Mouse (Mus musculus) neutrophil, adult 5-6 weeks (primary cell): ENCODE data around the gene Azi2. TPM values are rescaled to one million over a fixed set of nuclear protein-coding genes. Genes with fewer than 3 reads are reported as not detected.

Experiments
- ATAC-seq: fragments of 151-379, 151-347 bp; 2 replicates; pipeline ENCODE4 v1.8.0; 2017; ENCODE audit warnings: mild to moderate bottlenecking, moderate TSS enrichment; ENCODE audit not compliant: insufficient number of reproducible peaks, poor library complexity, low FRiP score, severe bottlenecking; ENCODE audit errors: extremely low read depth
- total RNA-seq: library from RNA; stranded (forward); fragments of 200-1000 nt; gene quantifications from 2 replicates; pipeline ENCODE4 v1.2.3, GENCODE M21; 2017

Azi2 gene
- total RNA-seq, 1 experiment from 2014 or later = 153 TPM

- no peak for ATAC-seq
These were observed 31.8 kb downstream of the Azi2 start for GRCm38 (mm10) chr9:118072101-118072500.

- no peak for ATAC-seq
These were observed 33.1 kb downstream of the Azi2 start for GRCm38 (mm10) chr9:118073358-118073757.

DNA sequence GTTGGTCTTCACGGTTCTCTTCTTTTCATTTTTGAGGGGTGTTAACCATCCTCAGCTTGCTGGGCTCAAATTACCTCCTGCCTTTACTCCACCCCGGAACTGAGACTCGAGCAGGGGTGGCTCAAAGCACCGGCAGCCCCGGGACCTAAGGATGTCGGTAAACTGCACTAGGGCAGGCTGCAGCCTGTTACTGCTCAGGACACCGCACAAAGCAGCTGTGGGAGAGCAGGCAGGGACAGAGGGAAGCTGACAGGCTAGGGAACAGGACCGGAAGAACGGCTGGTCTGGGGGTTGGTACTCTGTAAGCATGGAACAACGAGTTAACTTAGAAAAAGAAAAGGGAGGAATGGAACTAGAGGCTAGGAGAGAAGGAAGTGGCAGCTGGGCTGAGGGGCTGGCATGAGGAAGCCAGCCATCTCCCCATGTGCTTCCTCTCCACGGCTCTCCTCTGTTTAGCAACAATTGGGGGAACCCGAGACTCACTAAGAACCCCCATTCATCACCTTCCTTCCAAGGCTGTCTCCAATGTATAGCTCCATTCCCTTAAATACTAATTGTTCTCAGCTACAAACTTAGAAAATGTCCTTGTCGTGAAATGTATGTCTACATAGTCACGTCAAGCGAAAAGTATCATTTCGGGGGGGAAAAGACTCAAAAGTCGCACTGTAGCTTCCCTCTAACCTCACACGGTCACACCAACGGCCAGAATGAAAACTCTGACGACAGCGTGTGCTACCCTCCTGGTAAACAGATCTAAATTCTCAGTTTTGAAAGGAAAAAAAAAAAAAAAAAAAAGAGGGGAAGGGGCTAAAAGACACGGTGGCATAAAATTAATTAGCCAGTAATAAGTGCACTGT is 42.5 kb downstream of the Azi2 start:
- ATAC-seq = 0 out of 2 replicates have a peak, but pooled peaks have one; percentile 33

- no peak for ATAC-seq
These were observed 43.5 kb downstream of the Azi2 start for GRCm38 (mm10) chr9:118083834-118084233.

DNA sequence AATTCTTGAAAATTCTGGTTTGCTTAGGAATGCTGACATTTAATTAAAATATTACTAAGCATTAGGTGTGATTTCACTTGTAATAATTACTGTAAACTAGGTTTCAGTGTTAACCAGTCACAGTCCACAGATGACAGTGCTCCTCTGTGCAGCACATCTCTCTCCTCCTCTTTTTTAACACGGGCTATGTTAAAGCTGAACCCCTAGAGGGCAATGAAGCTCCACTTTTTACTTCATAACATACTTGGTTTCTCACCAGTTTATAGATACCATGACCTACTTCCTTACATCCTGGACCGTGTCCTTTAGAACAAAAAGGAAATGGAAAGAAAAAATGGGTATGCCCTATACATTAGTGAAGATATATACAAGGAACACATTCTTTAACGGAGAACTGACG is 59.1 kb downstream of the Azi2 start:
- no peak for ATAC-seq

DNA sequence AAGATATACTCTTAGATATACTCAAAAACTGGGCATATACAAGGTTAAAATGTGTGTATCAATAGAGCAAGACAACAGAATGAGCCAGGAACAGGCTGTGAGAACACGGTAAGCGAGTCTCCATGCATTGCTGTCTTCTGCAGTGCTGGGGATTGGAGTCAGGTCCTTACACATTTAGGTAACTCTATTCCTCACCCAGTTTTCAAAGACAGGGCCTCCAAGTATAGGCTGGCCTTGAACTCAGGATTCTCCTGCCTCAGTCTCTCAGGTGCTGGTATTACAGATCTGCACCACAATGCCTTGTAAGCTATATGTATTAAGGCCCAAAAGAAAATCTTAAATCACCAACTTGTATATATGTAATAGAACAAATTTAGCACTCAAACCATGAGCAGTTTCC is 60.2 kb downstream of the Azi2 start:
- ATAC-seq = no peak

GRCm38 (mm10) chr9:118101802-118102201 is 61.5 kb downstream of the Azi2 start:
- ATAC-seq = no peak

- no peak for ATAC-seq
These were observed 68.3 kb downstream of the Azi2 start for GRCm38 (mm10) chr9:118108527-118109011.

- ATAC-seq = no peak
These were observed 69.5 kb downstream of the Azi2 start for GRCm38 (mm10) chr9:118109697-118110359.

- no peak for ATAC-seq
These were observed 70.0 kb downstream of the Azi2 start for GRCm38 (mm10) chr9:118110360-118110710.

Other genes with a start within 250 kb of the Azi2 start
- 4.3 and 5.4 TPM in 2 replicates for gene Cmc1, start 109.7 kb downstream of the Azi2 start, total RNA-seq